In the genomic region with DNA sequence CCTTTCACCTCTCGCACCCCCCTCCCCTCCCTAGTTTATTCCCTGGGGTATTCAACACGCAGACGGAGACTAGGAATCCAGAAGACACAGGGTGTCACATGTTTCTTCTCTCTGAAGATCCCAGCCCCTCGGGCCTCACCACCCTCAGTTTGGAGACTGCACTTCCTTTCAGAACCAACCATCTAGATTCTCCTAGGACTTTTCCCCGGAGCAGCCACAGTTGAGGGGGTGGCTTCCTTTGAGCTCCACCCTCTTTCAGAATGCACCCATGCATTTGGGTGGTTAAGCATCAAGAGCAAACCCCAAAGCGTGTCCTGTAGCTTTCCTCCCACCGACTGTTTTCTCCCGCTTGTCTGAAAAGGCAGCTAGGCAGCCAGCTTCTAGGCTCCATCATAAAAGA, we compare ENCODE assay signal across 8 mouse cellular contexts. TPM values are rescaled to one million over a fixed set of nuclear protein-coding genes. Genes with fewer than 3 reads are reported as not detected.
DNase-seq lines count a peak whose midpoint lies in the region.

No protein-coding gene starts in this region.

- no peaks in the 10 kb centered on the region for H3K9me3 ChIP-seq in limb, embryonic 10.5 days (replicated peaks)

- no peaks in the 10 kb centered on the region for H3K36me3 ChIP-seq in limb, embryonic 10.5 days

- H3K4me1 ChIP-seq in limb, embryonic 10.5 days: peaks cover 31% of the 10 kb centered on the region

- H3K4me3 ChIP-seq in limb, embryonic 10.5 days: 0 out of 2 replicates have a peak overlapping the region, but pooled peaks have one; percentile 70

- DNase-seq in cerebellum, adult 18-20 months: peak; percentile 19 to 25
- no peak for DNase-seq in cerebellum, postnatal 14 days
- DNase-seq in retina, postnatal 1 day: peak; percentile 23
- no peak for DNase-seq in retina, embryonic 14.5 days (ENCODE audit: low spot score)
- no peak for DNase-seq in limb, embryonic 10.5 days (ENCODE audit: low spot score)
- DNase-seq in telencephalon, adult 2 months (ENCODE audit: low read depth, low spot score): peak; percentile 81
- no peak for DNase-seq in Muller cell, postnatal 12 days (ENCODE audit: inconsistent ontology term)
- DNase-seq in spleen, postnatal 14 days (ENCODE audit: low spot score in 2 of 2): no peak

- WGBS in limb, embryonic 10.5 days: 7% methylated on average over 8 of the region's 8 CpGs

- H3K27me3 ChIP-seq in limb, embryonic 10.5 days (ENCODE audit: low read depth, poor library complexity, severe bottlenecking): peaks cover 100% of the 10 kb centered on the region

- no peak overlapping the region for H3K27ac ChIP-seq in limb, embryonic 10.5 days

RNA-seq across cellular contexts. Expression of gene Pianp, which starts 1.6 kb away (rescaled TPM):
- polyA plus RNA-seq in limb, embryonic 10.5 days (2016; fragmentation: Nextera tagmentation; extraction: Ambion mirVana): 0.40 and 1.4 TPM in 2 replicates

RNA-seq across cellular contexts. Expression of gene Zfp384, which starts 10.9 kb away (rescaled TPM):
- polyA plus RNA-seq in limb, embryonic 10.5 days (2016; fragmentation: Nextera tagmentation; extraction: Ambion mirVana): 12.8 and 15.2 TPM in 2 replicates

RNA-seq across cellular contexts. Expression of gene Cops7a, which starts 32.7 kb away (rescaled TPM):
- 141 and 150 TPM in 2 replicates for polyA plus RNA-seq in limb, embryonic 10.5 days (2016; fragmentation: Nextera tagmentation; extraction: Ambion mirVana)

RNA-seq across cellular contexts. Expression of gene Ing4, which starts 41.5 kb away (rescaled TPM):
- 121 and 145 TPM in 2 replicates for polyA plus RNA-seq in limb, embryonic 10.5 days (2016; fragmentation: Nextera tagmentation; extraction: Ambion mirVana)

RNA-seq across cellular contexts. Expression of gene Acrbp, which starts 51.4 kb away (rescaled TPM):
- polyA plus RNA-seq in limb, embryonic 10.5 days (2016; fragmentation: Nextera tagmentation; extraction: Ambion mirVana): 10.1 and 13.0 TPM in 2 replicates

Comparison
In these comparisons a context has a peak if more than half of its experiments do, and no peak if none do; other contexts are left out.
1. DNase-seq: peak in cerebellum, adult 18-20 months (2 of 2), retina, postnatal 1 day (single experiment) and telencephalon, adult 2 months (single experiment); none in cerebellum, postnatal 14 days (0 of 2), retina, embryonic 14.5 days (single experiment), limb, embryonic 10.5 days (single experiment), Muller cell, postnatal 12 days (single experiment) and spleen, postnatal 14 days (0 of 2).